Mouse (Mus musculus) lung, embryonic 14.5 days (tissue): ENCODE measurements at regions not wholly inside any gene's neighbourhood (a gene's known extent, or its start where the extent isn't known, plus 50 kb on each side); places are given as distances from the start of the nearest gene placed in this dataset. TPM values are rescaled to one million over a fixed set of nuclear protein-coding genes. Genes with fewer than 3 reads are reported as not detected.

Experiments used
- ATAC-seq: fragments of 200-750 bp; cut with Nextera tagmentation; 2 replicates; pipeline ENCODE4 v1.8.0; 2017; ENCODE audit warnings: mild to moderate bottlenecking, moderate TSS enrichment, moderate library complexity; ENCODE audit not compliant: insufficient read depth
- DNase-seq: peaks from one replicate; pipeline ENCODE4 v3.0.0-alpha.2; 2015
- H3K27ac ChIP-seq: fragments of 300-500 bp; sonication (generic); 2 replicates; pipeline ENCODE4 v1.5.1; 2014; ENCODE audit warnings: low read depth, mild to moderate bottlenecking, moderate library complexity
- H3K27me3 ChIP-seq: fragments of 300-500 bp; sonication (generic); 2 replicates; pipeline ENCODE4 v1.6.1; 2014; ENCODE audit warnings: low read length, control low read depth; ENCODE audit not compliant: insufficient read depth
- H3K36me3 ChIP-seq: fragments of 300-500 bp; sonication (generic); 2 replicates; pipeline ENCODE4 v1.6.1; 2014; ENCODE audit warnings: control low read depth; ENCODE audit not compliant: insufficient read depth
- H3K4me1 ChIP-seq: fragments of 300-500 bp; sonication (generic); 2 replicates; pipeline ENCODE4 v1.6.1; 2014; ENCODE audit warnings: antibody characterized with exemption, control low read depth; ENCODE audit not compliant: insufficient read depth
- H3K4me2 ChIP-seq: fragments of 300-500 bp; sonication (generic); 2 replicates; pipeline ENCODE4 v1.6.1; 2014; ENCODE audit warnings: mild to moderate bottlenecking
- H3K4me3 ChIP-seq: fragments of 300-500 bp; sonication (generic); 2 replicates; pipeline ENCODE4 v1.5.1; 2014; ENCODE audit warnings: low read depth, low read length
- H3K9ac ChIP-seq: fragments of 300-500 bp; sonication (generic); 2 replicates; pipeline ENCODE4 v1.6.1; 2014
- H3K9me3 ChIP-seq: fragments of 300-500 bp; sonication (generic); 2 replicates; pipeline ENCODE4 v1.6.1; 2016; ENCODE audit warnings: low read depth, low read length, control low read depth
- CTCF ChIP-seq: IDR thresholded peaks from 2 replicates; pipeline ENCODE4 v1.5.1; 2016; ENCODE audit warnings: antibody characterized with exemption, low read depth
- WGBS: fragments of 180-500 bp; shearing (Covaris S2); extraction: QIAGEN DNeasy Blood & Tissue Kit; methylation state at CpG from one replicate; pipeline ENCODE4 v1.1.7; 2014; 5-methylcytosine and 5-hydroxymethylcytosine counted together
- microRNA-seq: library from miRNA; unstranded; fragments of <30 nt; microRNA quantifications from one replicate; pipeline ENCODE4, GENCODE M21; 2016; ENCODE audit warnings: borderline number of aligned reads

GRCm38 (mm10) chr5:13033332-13033731 is 91.9 kb upstream of the Sema3a start:
- 82% methylated on average over 3 of the region's 3 CpGs for WGBS
- Histone ChIP-seq H3K4me2 (no peak overlapping the region), H3K4me3 (no peak overlapping the region), H3K36me3 (no peaks in the 10 kb centered on the region), H3K9me3 (no peaks in the 10 kb centered on the region), H3K27me3 (no peaks in the 10 kb centered on the region), H3K27ac (no peak overlapping the region), H3K9ac (no peak overlapping the region), H3K4me1 (no peaks in the 10 kb centered on the region)
- no peak for TF ChIP-seq CTCF
- DNase-seq (no peak), ATAC-seq (no peak)

- no peak overlapping the region for H3K9ac ChIP-seq
- no peak overlapping the region for H3K4me2 ChIP-seq
- ATAC-seq (no peak), DNase-seq (no peak)
- H3K27me3 ChIP-seq, result no peaks in the 10 kb centered on the region
- TF ChIP-seq CTCF, result no peak
- no peak overlapping the region for H3K4me3 ChIP-seq
- 62% methylated on average over 2 of the region's 2 CpGs for WGBS
- no peak overlapping the region for H3K27ac ChIP-seq
- no peaks in the 10 kb centered on the region for H3K9me3 ChIP-seq
- H3K36me3 ChIP-seq, result no peaks in the 10 kb centered on the region
- H3K4me1 ChIP-seq, result no peaks in the 10 kb centered on the region
Measured at GRCm38 (mm10) chr5:13036127-13036526, 89.1 kb upstream of the Sema3a start.

DNA sequence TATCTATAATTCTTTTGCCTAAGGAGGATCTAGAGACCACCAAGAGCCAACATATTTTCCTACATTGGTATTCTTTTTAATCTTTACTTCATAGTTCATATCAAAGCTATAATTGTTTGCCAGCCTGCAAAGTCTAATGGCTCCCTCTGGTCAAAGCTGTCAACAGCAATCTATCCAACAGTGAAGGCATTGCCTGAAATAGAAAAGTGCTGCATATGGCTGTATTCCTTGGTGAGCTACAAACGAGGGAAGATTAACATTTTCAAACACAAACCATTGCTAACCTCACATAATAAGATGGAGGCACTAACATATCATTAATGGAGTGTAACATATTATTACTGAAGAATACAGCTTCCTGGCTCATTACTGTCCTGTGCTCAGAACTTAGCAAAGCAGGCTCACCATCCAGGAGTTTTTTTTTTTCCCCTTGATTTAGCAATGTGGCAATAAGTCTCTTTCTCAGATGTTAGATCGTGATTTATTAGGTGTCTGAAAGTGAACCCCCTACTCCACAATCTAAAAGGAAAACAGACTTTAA is 66.3 kb upstream of the Sema3a start:
- no peaks in the 10 kb centered on the region for H3K36me3 ChIP-seq
- no peak overlapping the region for H3K4me3 ChIP-seq
- H3K9me3 ChIP-seq, result no peaks in the 10 kb centered on the region
- 61% methylated on average over 2 of the region's 2 CpGs for whole genome bisulfite sequencing
- H3K27ac ChIP-seq, result no peak overlapping the region
- ATAC-seq (no peak), DNase-seq (no peak)
- H3K4me2 ChIP-seq, result no peak overlapping the region
- no peaks in the 10 kb centered on the region for H3K27me3 ChIP-seq
- TF ChIP-seq CTCF, result no peak
- no peak overlapping the region for H3K9ac ChIP-seq
- H3K4me1 ChIP-seq, result no peaks in the 10 kb centered on the region

DNA sequence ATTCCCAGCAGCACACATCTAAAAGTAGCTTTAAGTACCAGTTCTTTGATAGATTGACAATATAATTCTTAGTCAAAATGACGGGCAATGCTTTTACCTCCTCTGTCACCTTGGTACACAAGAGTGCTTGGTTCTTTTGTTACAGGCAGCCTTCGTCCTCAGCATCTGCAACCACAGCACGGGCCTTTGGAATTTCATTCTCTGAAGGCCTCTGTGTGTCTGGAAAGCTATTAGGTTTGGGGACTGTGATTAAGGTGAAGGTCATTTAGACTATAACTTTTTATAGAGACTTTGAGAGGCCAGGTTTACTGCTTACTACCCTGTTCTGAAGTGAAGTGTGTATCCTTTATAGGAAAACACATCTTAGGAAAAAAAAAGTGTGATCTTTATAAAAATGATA is 58.3 kb upstream of the Sema3a start:
- DNase-seq (no peak), ATAC-seq (no peak)
- no peak overlapping the region for H3K9ac ChIP-seq
- no peaks in the 10 kb centered on the region for H3K9me3 ChIP-seq
- no peaks in the 10 kb centered on the region for H3K36me3 ChIP-seq
- no peak for TF ChIP-seq CTCF
- 57% methylated on average over 3 of the region's 3 CpGs for WGBS
- no peaks in the 10 kb centered on the region for H3K27me3 ChIP-seq
- no peak overlapping the region for H3K4me2 ChIP-seq
- no peak overlapping the region for H3K27ac ChIP-seq
- H3K4me3 ChIP-seq, result no peak overlapping the region
- H3K4me1 ChIP-seq, result no peaks in the 10 kb centered on the region

Small RNA genes lying in the stretch of these regions (microRNA-seq; reads per million reads assigned to microRNA genes)
- gene Gm23243, result not detected
